Mouse (Mus musculus) CD8-positive naive resting alpha-beta T cell, adult 2 months (primary cell): ENCODE results near the gene Gpr153.
A peak's percentile ranks its signal among the peaks of the same experiment; 100 is the strongest.

ENCODE experiments used
- DNase-seq, 2 experiments: peaks; one replicate each; pipeline ENCODE4 v3.0.0; 2022; ENCODE audit warnings: low read depth in 2 of 2, low spot score in 2 of 2

Gpr153 gene

DNA sequence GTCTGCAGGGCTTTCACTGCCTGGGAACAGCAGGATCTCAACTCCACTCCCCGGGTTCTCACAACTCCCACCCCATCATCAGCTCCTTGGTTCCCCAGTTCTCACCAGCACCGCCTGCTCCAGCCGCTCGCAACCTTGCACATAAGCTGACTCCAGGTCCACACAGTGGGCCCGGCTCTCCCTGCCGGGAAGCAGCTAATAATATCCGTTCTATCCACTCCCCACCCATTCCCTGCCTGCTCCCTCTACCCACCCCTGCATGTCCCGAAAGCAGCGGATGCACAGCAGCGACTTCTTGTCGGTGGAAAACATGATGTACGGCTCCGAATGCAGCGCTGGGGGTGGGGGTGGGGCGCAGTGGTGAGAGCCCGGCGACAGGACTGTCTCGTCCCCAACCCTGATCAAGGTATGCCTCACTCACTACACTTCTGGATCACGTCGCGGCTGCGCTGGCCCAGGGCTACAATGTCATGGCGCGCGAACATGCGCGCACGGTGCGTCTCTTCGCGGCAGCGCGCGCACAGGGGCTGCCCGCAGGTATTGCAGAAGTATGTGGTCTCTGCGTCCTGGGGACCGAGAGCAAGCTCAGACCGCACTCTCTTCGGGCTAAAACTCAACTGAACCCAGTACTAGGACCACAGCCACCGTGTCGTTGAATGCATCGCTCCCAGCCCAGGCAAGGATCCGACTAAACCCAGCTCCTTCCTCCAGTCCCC, 41.6 kb downstream of the Gpr153 start:
- DNase-seq: no peak

- no peak for DNase-seq
Measured at GRCm38 (mm10) chr4:152317631-152318033, 43.6 kb downstream of the Gpr153 start.

- DNase-seq: peak; percentile 30 to 55
Measured at GRCm38 (mm10) chr4:152318517-152319234, 44.6 kb downstream of the Gpr153 start, which contains the start of gene Rnf207. Gene Rnf207 (minus strand): TSS chr4:152318993.

DNA sequence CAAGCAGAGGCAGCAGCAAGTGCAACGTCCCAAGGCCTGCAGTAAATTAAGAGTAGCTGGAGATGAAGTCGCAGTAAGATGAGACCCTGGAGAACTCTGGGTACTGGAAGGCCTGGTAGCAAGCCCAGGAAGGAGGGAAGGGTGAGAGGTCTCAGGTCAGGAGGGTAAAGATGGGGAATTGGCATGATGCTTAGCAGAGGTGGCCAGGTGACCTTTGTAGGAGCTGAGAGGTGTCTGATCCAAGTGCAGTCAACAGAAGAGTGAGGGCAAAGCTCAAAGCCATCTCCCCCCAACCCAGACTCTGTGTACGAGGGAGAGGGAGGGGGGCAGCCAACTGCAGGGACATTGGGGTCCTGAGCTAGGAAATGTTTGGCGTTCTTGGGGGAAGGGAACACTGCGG, 47.4 kb downstream of the Gpr153 start:
- DNase-seq: no peak

- DNase-seq: no peak
Measured at GRCm38 (mm10) chr4:152324641-152325562, 50.9 kb downstream of the Gpr153 start.

DNA sequence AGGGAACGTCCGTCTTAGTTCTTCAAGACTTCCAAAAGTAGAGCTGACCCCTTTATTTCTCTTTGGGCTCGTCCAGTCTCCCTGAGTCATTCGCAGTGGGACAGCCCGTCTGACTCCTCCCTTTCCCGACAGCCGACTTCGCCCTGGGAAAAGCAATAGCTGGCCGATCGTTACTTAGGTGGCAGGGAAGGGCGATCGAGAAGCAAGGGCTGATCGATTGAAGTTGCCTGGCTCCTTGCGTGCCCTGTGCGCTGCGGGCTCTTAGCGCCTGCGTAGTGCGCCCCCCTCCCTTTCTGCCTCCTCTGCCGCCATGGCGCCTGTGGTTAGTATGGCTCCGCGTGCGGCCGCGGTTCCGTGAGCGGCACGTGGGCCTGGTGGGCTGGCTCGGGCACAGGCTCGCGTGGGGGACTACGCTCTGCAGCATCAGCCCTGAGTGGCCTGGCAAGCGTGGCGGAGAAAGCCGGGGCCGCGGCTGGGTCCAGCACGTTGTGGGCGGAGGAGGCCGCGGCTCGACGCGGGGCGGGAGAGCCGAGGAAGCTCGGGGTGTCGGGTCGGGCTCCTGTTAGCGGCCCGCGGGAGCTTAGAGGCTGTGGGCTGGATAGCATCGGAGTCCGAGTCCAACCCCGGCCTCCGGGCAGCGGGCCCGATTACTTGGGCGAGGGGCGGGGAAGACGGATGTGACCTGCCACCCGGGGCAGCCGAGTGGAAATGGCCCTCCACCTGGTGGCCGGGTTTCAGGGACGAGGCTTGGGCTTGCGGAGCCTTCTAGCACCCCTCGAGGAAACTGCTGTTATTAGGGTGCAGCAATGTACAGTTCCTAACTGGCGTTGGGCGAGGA, 51.8 kb downstream of the Gpr153 start, which contains the start of gene Rpl22:
Gene Rpl22, plus strand, starts transcription at position 169 of the 838 bp plus-strand sequence.
- DNase-seq: peak; percentile 91 to 93

GRCm38 (mm10) chr4:152326543-152326942, 52.5 kb downstream of the Gpr153 start:
- DNase-seq: no peak

DNA sequence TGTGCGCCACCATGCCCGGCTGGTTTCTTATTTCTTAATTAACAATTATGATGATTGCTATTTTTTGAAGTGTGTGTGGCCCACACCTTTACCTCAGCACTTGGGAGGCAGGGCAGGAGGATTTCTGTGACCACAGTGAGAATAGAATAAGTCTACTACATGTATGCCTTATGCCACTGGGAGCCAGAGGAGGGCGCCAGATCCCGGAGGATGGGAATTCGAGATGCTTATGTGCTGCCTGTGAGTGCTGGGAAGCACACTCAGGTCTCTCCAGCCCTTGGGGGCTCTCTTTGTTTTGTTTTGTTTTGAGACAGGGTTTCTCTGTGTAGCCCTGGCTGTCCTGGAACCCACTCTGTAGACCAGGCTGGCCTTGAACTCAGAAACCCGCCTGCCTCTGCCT, 54.7 kb downstream of the Gpr153 start:
- DNase-seq: peak in 1 of 2 experiments; percentile 43

DNA sequence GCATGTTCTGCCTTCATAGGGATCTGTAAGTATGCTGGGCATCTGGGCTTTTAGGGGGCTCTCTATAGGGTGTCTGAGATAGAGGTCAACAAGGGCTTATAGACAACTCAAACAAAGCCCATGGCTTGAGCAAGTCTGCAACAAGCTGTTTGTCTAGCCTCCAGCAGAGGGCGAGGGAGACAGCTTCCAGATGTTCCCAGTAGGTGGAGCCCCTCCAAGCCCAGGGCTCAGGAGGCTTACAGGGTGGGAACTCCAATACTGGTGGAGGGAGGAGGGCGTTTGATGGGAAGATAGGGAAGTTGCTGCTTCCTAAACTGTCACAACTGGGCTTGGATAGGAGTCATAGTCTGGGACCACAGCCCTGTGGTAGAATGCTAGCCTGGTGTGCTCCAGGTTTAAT, 58.9 kb downstream of the Gpr153 start:
- peak in 1 of 2 experiments; percentile 39 for DNase-seq

DNA sequence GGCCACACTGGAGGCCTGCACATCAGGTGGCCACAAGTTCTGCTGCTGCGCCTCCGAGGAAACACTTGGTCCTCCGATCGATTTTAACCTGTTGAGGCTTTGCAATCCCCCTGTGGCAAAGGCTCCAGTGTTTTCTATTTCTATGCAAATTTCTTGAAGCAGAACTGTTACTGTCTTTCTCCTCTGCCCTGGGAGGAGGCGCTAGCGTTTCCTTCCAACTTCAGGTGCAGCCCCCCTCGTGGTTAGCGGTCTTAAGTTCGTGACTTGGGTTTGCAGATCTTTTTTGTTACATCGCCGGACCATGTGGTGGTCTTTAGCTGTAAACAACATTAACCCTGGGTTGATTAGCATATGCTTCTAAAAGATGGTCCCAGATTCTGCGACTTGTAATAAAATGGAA, 59.6 kb downstream of the Gpr153 start:
- no peak for DNase-seq
